Mouse (Mus musculus) E14TG2a.4 (cell line): ENCODE results near the gene Lrrc28.

ENCODE experiments used
- H3K27me3 ChIP-seq: 2 replicates; pipeline ENCODE4 v1.6.1; 2014; ENCODE audit warnings: low read length, control low read depth; ENCODE audit not compliant: insufficient read depth
- H3K36me3 ChIP-seq: 2 replicates; pipeline ENCODE4 v1.6.1; 2014; ENCODE audit warnings: low read length, control low read depth; ENCODE audit not compliant: insufficient read depth
- H3K4me1 ChIP-seq: replicated peaks from 2 replicates; pipeline ENCODE4 v1.6.1; 2014; ENCODE audit warnings: low read depth, low read length, control low read depth
- H3K4me3 ChIP-seq: replicated peaks from 2 replicates; pipeline ENCODE4 v1.5.1; 2014; ENCODE audit warnings: mild to moderate bottlenecking, low read length
- H3K9me3 ChIP-seq: 2 replicates; pipeline ENCODE4 v1.6.1; 2014; ENCODE audit warnings: low read length, control low read depth
- CTCF ChIP-seq: conservative IDR thresholded peaks from 2 replicates; pipeline ENCODE4 v1.5.1; 2014; ENCODE audit warnings: low read length
- NANOG ChIP-seq: IDR thresholded peaks from 2 replicates; pipeline ENCODE4 v1.6.1; 2014; ENCODE audit warnings: borderline replicate concordance, low read length, mixed read lengths
- POU5F1 ChIP-seq: IDR thresholded peaks from 2 replicates; pipeline ENCODE4 v1.6.1; 2014; ENCODE audit warnings: low read length, borderline replicate concordance

Lrrc28 gene

GRCm38 (mm10) chr7:67616890-67617289, 28.2 kb downstream of the Lrrc28 start:
- Histone ChIP-seq H3K4me1 (peaks cover 15% of the 10 kb centered on the region), H3K36me3 (peaks cover 11% of the 10 kb centered on the region), H3K4me3 (no peak overlapping the region), H3K27me3 (no peaks in the 10 kb centered on the region), H3K9me3 (peaks cover 3% of the 10 kb centered on the region; the same call in 1 of the 2 replicates)
- TF ChIP-seq NANOG = no peak
- no peak for TF ChIP-seq CTCF
- no peak for TF ChIP-seq POU5F1

GRCm38 (mm10) chr7:67614464-67614861, 30.6 kb downstream of the Lrrc28 start:
- Histone ChIP-seq H3K36me3 (peaks cover 20% of the 10 kb centered on the region), H3K4me3 (no peak overlapping the region), H3K9me3 (peaks cover 5% of the 10 kb centered on the region; the same call in 1 of the 2 replicates), H3K4me1 (peaks cover 15% of the 10 kb centered on the region), H3K27me3 (no peaks in the 10 kb centered on the region)
- TF ChIP-seq NANOG = no peak
- TF ChIP-seq CTCF = no peak
- no peak for TF ChIP-seq POU5F1

- TF ChIP-seq NANOG (no peak), POU5F1 (no peak), CTCF (no peak)
Measured at GRCm38 (mm10) chr7:67613795-67614463, 31.1 kb downstream of the Lrrc28 start.

GRCm38 (mm10) chr7:67608348-67609024, 36.6 kb downstream of the Lrrc28 start:
- H3K4me1 ChIP-seq = peaks cover 9% of the 10 kb centered on the region
- peaks cover 10% of the 10 kb centered on the region for H3K36me3 ChIP-seq
- no peaks in the 10 kb centered on the region for H3K27me3 ChIP-seq
- TF ChIP-seq NANOG (no peak), POU5F1 (no peak), CTCF (no peak)
- no peak overlapping the region for H3K4me3 ChIP-seq
- peaks cover 5% of the 10 kb centered on the region; the same call in 1 of the 2 replicates for H3K9me3 ChIP-seq

More at GRCm38 (mm10) chr7:67613795-67614463, 31.1 kb downstream of the Lrrc28 start:
- peaks cover 5% of the 10 kb centered on the region; the same call in 1 of the 2 replicates for H3K9me3 ChIP-seq
- peaks cover 15% of the 10 kb centered on the region for H3K4me1 ChIP-seq
- H3K27me3 ChIP-seq = no peaks in the 10 kb centered on the region
- peaks cover 20% of the 10 kb centered on the region for H3K36me3 ChIP-seq
- no peak overlapping the region for H3K4me3 ChIP-seq

GRCm38 (mm10) chr7:67607669-67608347, 37.3 kb downstream of the Lrrc28 start:
- peaks cover 10% of the 10 kb centered on the region for H3K36me3 ChIP-seq
- no peak overlapping the region for H3K4me3 ChIP-seq
- no peaks in the 10 kb centered on the region for H3K27me3 ChIP-seq
- peaks cover 4% of the 10 kb centered on the region; the same call in 1 of the 2 replicates for H3K4me1 ChIP-seq
- TF ChIP-seq POU5F1 (no peak), NANOG (no peak)
- H3K9me3 ChIP-seq = peaks cover 5% of the 10 kb centered on the region; the same call in 1 of the 2 replicates

GRCm38 (mm10) chr7:67606250-67606649, 38.8 kb downstream of the Lrrc28 start:
- TF ChIP-seq POU5F1 (no peak), CTCF (no peak), NANOG (no peak)
- peaks cover 4% of the 10 kb centered on the region; the same call in 1 of the 2 replicates for H3K4me1 ChIP-seq
- no peak overlapping the region for H3K4me3 ChIP-seq
- H3K27me3 ChIP-seq = no peaks in the 10 kb centered on the region
- H3K9me3 ChIP-seq = no peaks in the 10 kb centered on the region
- H3K36me3 ChIP-seq = peaks cover 3% of the 10 kb centered on the region; the same call in 1 of the 2 replicates

- Histone ChIP-seq H3K36me3 (no peaks in the 10 kb centered on the region), H3K9me3 (no peaks in the 10 kb centered on the region), H3K4me3 (no peak overlapping the region), H3K27me3 (no peaks in the 10 kb centered on the region), H3K4me1 (peaks cover 6% of the 10 kb centered on the region; the same call in 1 of the 2 replicates)
- no peak for TF ChIP-seq NANOG
- TF ChIP-seq CTCF = no peak
- no peak for TF ChIP-seq POU5F1
Measured at GRCm38 (mm10) chr7:67605114-67605513, 40.0 kb downstream of the Lrrc28 start.

GRCm38 (mm10) chr7:67598050-67598449, 47.0 kb downstream of the Lrrc28 start:
- no peaks in the 10 kb centered on the region for H3K9me3 ChIP-seq
- peaks cover 2% of the 10 kb centered on the region; the same call in 1 of the 2 replicates for H3K4me1 ChIP-seq
- H3K27me3 ChIP-seq = no peaks in the 10 kb centered on the region
- TF ChIP-seq POU5F1 = no peak
- TF ChIP-seq NANOG = no peak
- TF ChIP-seq CTCF = no peak
- no peak overlapping the region for H3K4me3 ChIP-seq
- H3K36me3 ChIP-seq = no peaks in the 10 kb centered on the region
